Mouse (Mus musculus) layer of hippocampus, adult 11-12 months (tissue): Measurements from ENCODE around the gene Rhoa.
"Not testable (repeated sequence)": the region's sequence is repeated elsewhere in the genome, so short reads cannot be mapped to it uniquely, and the experiment has no call there.

Experiments used
- DNase-seq: peaks from one replicate; pipeline ENCODE4 v3.0.0; 2022; ENCODE audit warnings: low spot score

The Rhoa gene

DNA sequence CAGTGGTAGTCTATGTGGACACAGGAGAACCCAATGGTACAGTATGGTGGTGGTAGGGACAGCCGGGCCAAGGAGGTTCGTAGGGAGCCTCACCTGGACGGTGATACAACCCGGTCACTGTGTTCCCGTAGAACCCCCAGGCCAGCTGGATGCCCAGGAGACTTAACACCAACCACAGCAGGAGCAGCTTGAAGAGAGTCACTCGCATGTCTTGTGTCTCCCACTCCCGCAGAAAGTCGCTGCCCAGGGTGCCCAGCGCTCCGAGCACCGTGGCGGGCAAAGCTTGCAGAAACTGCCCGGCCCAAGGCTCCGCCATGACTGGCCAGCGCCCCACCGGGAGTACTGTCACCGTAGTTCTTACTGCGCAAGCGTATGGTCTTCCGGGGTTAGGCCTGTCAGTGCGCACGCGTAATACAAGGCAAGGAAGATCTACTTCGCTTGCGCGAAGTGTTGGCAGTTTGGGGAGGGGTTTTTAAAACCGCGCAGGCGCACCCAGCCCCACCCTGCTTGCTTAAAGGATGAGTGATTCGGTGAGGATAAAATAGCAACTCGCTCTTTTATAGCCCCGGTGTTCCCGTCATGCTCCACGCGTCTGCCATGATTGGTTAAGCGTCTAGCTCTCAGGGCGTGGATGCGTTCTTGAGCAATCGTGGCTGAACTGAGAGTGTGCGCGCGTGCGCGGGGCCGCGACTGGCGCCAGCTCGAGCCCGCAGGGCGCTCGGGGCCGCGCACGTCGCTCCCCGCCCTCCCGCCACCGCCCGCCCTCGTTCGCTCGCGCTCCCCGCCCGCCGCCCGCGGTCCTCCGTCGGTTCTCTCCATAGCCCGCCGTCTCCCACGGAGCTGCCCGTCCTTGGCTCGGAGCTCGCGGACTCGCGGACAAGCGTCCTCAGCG lies at the start of gene Rhoa, which contains the start of gene Tcta:
Gene Rhoa (plus strand): TSS at position 501 of the 892 bp plus-strand sequence.
Gene Tcta (minus strand): TSS at position 532 of the 892 bp plus-strand sequence.
- DNase-seq = peak; percentile 100

DNA sequence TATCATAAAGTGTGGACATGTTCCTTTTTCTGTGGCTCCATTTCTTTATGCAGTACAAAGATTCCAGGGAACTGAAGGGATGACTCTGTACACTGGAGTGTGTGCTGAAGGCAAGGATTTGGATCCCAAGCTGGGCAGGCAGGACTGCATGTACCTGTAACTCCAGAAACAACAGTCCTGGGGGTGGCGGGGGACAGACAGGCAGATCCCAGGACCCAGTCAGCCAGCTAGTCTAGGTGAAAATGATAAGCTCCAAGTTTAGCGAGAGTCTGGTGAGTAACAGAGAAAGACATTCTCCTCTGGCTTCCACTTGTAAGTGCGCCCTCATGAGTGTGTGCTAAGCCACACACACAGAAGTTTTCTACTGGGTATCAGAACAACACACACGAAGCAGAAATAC lies 45.4 kb upstream of the Rhoa start:
- DNase-seq = no peak

DNA sequence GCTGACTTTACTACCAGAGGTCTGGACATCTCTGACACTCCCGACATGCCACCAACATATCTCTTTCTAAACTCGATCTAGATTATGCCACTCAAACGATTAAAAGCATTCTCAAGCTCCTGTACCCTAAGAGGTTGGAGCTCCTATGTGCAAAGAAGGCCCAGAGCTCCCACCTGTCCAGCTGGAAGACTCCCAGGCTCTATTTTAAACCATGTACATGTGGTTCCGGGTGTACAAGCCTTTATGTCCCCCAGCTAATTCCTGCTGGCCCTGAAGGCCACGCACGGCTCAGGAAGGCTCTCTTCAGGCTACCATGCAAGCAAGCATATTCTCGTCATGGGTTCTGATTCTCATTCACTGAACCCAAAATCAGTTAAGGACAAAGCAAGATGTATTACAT lies 44.1 kb upstream of the Rhoa start:
- no peak for DNase-seq

DNA sequence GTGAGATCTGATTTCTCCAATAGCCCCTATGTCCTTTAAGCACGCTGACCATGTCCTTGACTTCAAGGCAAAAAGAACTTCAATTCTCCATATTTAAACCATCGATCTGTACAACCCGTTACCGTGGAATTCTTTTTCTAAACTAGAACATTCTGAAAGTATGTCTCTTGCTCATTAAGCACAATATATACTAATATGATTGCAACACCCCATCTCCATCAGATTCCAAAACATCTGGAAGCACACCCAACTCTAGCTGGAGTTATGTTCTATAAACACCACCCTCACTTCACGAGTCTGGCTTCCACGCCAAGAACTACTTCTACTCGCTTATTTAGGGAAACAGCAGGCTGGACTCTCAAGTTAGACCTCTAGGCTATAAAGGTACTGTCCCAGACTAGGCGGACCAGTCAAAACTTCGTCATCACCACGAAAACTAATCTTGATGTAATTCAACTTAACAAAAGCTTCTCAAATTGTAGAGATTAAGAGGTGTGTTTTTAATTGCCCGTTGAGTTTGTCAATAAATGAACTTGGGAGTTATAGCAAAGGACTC lies 43.4 kb upstream of the Rhoa start:
- DNase-seq = no peak

DNA sequence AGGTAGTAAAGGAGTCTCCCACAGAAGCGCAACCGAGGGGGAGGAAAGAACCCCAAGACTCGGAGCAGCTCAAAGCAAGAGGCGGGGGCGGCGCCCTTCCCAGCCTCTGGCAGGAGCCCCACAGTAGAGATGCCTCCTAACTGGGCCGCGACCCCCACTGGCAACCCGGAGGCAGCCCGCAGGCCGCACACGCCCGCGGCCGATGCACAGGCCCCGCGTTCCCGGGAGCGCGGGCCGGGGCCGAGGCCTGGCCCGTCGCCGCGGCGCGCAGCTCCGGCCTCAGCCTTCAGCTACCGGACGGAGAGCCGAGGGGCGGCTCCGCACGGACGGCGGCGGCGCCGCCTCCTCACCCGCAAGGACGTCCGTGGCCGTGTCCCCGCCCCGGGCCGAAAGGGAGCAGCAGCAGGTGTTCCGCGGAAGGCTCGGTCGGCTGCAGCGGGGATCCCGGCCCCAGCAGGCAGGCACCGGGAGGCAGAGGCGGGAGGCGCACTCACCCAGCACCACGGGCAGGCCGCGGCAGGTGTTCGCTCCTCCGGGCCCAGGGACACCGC lies 42.7 kb upstream of the Rhoa start:
- DNase-seq = peak; percentile 42

DNA sequence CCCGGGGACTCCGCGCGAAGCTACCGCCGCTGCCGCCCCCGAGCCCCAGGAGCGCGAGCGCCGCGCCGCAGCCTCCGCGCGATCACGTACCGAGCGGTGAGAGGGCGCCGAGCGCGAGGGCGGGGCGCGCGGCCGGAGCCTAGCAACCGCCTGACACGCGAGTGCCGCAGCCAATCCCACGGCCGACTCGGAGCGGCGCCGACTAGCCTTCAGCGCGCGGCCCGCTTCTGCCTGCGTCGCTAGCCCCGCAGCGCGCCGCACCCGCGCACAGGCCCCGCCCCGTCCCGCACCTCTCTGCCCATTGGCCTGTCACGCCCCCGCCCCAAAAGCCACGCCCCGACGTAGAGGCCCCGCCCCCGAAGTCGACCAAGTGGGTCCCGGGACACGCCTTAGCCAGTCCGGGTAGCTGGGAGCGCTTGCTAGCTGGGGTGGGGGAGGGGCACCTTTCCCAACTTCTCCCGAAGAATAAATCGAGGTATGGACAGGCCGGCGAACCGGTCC lies 42.2 kb upstream of the Rhoa start, which contains the start of gene Dag1:
Gene Dag1 (minus strand): TSS at position 269 of the 501 bp plus-strand sequence.
- peak; percentile 98 for DNase-seq

DNA sequence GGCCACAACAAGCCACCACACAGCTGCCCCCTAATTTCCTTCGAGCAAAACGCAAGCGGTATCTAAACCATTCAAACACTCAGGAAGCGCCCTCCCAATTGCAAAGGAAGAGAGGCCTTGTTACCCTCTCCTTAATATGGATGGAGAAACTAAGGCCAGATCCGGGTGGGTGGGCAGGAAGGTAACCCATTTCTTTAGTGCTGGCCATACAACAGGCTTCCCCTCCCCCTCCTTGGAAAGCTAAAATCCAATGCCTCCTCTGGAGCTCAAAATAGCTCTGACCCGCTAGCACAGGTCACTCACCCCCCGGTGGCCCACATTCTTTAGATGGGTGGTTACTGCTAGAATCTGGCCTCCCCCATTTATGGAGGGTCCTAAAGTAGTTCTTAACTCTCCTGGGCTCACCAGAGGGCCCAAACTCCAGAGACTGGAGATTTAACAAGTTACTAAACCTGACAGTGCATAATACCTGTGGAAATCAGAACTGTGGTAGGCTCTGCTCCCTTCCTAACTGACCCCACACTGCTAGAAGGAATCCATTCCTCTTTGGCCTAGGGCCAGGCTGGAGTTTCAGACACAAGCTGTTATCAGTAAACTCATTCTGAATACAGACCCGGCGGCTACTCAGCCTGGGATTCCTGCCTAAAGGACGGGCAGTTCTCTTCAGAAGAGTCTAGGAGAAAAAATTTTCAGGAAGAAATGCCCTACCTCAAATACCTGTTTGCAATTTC lies 41.6 kb upstream of the Rhoa start:
- peak; percentile 41 for DNase-seq

DNA sequence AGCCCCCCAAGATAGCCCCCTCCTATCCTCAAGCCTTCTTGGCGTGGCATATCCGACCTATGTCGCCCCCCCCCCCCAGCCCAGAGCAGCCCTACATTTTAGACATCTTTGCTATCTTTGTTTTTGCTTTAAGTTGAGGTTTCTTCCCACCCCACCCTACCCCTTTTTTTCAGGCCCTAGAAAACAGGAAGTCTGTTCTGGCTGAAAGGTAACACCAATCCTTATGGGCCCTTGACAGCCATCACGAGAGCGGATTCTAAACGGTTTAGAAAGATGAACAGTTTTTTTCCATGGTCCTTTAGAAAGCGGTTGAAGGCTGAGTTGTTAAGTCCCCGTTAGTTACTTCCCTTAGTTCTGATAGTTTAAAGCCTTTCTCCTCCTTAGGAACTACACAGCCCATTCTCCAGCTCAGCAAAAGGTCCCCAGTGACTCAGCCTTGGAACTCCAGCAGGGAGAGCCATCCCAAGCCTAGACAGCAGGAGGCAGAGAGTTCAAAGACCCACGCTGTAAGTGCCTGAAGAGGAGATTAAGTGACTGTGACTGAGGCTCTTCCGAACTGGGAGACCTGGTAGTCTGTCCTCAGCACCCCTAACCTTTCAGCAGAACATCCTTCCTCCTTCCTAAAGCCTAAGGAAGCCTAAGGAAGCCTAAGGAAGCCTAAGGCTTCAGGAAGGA lies 39.5 kb upstream of the Rhoa start:
- no peak for DNase-seq

DNA sequence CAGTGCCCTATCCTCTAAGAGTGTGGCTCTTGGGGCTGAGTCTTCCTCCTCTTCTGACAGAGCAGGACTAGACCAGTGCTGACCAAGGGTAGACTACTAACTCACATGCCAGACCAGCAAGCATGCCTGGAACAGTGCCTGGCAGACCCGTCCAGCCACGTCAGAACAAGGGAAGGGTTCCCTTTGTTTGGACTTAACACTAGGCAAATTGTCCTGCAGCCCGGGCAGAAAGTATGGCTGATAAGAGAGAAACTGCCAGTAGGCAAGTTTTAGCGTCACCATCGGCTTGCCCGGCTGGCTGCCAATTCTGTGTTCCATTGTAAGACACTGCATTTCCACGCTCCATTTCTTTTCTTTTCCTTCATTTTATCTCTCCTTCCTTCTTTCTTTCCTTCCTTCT lies 38.2 kb upstream of the Rhoa start:
- DNase-seq = no peak

DNA sequence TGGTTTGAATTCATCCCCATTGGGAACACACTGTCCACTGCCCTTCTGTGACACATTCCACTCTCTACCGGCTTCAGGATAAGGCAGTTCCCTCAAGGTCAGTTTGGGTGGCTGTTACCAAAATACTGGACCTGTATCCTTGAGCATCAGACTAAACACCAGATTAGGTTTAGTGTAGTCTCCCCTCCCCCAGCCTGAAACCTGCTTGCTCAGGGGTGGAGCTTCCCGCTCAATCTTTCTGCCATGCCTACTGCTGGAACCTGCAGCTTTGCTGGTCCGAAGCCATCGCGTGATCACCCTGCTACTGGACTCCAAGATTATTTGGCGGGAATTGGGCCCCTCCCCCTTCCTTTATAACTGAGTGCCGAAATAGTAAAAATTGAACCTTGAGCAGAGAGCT lies 37.2 kb upstream of the Rhoa start:
- DNase-seq = not testable (repeated sequence)

DNA sequence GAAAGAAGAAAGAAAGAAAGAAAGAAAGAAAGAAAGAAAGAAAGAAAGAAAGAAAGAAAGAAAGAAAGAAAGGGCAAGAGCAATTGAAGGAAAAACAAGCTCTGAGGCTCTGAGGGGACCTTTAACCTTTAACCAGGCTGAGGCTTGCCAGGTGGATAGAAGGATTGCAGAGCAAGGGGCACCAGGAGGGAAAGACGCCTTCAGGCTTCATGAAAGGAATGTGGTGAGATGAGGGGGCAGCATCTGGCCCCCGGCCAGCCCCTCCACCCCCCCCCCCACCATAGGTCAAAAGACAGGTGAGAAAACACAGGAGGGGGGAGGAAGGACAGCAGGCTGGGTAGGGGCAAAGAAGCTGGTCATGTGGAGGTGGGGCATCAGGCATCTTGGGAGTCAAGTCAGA lies 34.0 kb upstream of the Rhoa start:
- no peak for DNase-seq

DNA sequence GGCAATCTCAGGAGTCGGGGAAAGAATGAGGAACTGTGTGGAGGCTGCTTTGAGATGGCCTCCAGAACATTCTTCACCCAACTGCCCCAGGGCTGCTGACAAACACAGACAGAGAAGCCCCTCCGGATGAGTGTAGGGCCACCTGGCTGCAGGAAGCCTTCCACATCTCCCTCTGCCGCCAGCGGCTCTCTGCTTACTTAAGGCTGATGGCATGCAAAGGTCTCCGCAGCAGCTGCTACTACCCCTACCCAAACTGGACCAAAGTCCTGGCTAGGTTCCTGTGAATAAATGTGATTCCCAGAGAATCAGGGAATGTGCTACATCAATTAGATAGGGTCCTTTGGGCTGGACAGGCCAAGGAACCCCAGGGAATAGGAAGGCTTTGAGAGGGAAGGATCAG lies 33.2 kb upstream of the Rhoa start:
- no peak for DNase-seq

DNA sequence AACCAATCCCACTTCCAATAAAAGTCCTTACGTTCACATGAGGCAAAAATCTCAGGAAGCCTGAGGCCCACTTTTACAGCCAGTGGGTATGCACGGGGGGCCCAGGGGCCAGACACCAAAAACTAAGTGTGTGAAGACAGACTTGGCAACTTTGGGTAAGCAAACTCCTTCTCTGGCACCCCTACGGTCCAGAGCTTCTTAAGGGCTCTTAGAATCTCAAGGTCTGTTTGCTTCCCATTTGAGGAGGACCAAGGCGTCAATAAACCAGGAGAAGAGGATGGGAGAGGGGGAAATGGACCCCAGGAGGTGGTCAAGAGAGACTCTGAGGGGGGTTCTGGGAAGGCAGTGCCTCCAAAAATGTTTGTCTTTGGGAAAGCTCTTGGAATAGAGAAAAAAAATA lies 32.4 kb upstream of the Rhoa start:
- DNase-seq = no peak

DNA sequence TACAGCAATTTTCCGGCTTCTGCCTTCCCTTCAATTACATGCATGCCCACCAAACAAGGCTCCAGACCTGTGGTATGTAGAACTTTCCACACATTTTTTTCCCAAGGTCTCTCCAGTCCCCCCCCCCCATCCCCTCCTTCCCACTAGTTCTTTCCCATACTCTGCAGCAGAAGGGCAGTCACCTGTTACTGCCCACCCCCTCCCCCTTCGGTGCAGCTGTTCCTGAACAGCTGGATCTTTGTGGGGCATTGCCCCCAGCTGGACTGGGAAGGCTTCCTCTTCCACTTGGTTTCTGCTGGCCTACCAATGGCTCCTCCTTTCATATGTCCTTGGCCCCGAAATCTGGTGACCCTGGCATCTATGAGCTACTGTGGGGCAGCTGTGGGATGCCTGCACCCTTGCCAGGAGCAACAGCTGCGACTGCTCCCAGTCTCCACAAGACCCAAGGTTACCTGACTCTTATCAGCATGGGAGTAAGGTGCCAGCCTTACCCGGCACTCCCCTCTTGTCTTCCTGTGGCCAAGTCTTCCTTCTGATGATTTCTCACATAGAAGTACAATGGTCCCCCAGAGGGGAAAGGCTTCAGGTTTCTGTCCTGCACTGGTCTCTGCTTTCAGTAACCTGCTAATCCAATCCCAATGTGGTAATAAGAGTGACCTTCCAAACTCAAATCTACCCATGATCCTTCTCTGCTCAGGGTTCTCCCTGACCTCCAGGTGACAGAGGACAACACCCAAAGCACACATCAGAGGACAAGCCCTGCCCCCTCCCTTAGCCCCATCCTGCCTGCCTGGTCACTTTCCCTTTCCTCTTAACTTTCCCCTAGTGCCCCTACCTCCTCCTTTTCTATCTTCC lies 31.2 kb upstream of the Rhoa start:
- DNase-seq = no peak

DNA sequence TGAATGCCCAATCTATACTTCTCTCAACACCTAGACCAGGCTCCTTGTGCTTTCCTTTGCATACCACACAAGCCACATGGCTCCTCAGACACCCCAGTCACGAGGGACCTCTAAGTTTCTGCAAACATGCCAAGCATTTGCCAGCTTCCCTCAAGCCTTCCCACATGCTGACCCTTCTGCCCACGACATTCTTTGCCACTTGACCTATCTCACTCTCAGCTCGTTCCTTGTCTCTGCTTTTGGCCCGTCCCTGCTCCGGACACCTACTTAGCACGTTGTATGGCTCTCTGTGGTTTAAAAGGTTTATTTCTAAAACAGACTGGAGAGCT lies 30.6 kb upstream of the Rhoa start:
- no peak for DNase-seq

DNA sequence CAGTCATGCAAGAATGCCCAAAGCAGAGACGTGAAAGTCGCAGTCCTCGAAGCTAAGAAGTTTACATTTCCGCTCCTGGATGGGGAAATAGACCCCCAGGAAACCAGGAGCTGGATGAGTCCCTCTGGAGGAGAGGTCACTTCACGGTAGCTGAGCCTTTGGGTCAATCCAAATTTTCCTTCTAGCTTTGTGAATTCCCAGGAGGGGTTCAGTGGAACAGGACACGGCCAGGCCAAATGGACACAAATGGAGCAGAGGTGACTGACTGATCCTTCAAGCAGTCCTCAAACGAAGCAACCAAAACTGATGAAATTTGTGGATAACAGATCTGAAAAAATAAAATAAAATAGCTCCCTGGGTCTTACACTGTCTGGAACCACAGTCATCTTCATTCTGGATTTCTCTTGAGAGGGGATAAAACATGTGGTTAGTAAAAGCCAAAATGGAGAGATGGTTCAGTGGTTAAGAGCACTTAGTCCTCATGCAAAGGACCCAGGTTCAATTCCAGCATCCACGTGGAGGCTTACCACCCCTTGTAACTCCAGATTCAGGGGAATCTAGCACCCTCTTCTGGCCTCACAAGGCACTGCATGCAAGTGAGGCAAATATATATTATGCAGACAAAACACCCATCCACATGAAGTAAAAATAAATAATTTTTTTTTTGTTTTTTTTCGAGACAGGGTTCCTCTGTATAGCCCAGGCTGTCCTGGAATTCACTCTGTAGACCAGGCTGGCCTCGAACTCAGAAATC lies 27.1 kb upstream of the Rhoa start:
- no peak for DNase-seq

DNA sequence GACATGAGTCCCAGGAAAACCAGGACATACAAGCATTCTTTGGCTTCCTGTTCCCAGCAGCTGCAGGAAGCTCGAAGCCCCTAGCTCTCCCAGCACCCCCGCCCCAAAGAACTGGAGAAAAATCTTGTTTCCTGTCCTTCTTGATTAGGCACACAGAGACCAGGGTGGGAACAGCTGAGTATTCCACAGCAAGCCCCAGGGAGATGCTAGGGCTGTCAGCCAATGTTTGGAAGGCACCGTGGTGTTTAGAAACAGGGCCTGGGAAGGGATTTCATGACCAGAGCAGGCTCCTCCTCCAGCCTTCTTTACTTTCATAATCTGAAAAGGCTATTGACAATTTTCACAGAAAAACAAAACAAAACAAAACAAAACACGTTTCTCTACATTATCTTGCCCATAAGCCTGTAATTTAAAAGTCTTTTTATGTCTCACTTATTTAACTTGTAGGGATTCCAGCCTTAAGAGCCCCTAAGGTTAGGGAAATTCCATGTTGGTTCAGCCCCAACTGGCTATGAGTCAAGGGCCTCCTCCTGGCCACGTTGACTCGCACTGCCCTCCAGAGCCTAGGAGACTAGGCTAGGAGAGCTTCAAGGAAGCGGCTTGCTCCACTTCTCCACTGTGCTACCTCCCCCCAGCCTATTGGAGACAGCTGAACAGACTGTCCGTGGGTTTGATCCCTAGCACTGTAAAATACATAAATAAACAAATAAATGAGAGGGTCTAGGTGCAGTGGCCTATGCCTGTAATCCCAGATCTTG lies 25.7 kb upstream of the Rhoa start:
- no peak for DNase-seq

DNA sequence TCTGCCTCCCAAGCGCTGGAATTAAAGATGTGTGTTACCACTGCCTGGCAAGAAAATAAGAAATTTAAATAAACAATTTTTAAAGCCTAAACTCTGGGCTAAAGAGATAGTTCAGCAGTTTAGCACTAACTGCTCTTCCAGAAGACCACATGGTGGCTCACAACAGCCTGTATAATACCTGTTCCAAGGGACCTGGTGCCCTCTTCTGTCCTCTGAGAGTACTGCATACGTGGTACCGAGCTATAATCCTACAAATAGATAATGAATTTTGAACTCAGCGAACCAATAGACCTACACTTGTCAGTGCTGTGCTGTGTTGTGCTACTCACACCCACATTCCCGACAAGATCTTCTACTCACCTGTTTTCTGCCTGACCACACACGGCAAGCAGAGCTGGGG lies 21.5 kb upstream of the Rhoa start:
- peak; percentile 79 for DNase-seq

DNA sequence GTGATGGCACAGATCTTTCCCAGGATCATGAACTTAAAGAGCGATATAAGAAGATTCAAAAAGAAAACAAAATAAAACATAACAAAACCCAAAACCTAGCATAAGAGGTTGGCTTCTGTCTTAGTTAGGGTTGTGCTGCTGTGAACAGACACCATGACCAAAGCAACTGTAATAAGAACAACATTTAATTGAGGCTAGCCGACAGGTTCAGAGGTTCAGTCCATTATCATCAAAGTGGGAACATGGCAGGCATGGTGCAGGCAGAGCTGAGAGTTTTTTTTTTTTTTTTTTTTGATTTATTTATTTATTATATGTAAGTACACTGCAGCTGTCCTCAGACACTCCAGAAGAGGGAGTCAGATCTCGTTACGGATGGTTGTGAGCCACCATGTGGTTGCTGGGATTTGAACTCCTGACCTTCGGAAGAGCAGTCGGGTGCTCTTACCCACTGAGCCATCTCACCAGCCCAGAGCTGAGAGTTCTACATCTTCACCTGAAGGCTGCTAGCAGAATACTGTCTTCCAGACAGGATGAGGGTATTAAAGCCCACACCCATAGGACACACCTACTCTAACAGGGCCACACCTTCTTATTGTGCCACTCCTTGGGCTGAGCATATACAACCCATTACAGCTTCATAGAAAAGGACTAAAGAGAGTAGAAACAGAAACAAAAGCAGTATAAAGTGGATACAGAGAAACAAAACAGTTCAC lies 18.2 kb upstream of the Rhoa start:
- DNase-seq = not testable (repeated sequence)
